Mouse (Mus musculus) embryonic fibroblast, embryonic 13.5 days (primary cell): ENCODE data around the gene Map4k5. TPM values are rescaled to one million over a fixed set of nuclear protein-coding genes. Genes with fewer than 3 reads are reported as not detected.

Source experiments
- H3K27ac ChIP-seq: 2 replicates; pipeline ENCODE4 v1.5.1; 2012; ENCODE audit warnings: low read length, control low read depth, inconsistent platforms; ENCODE audit not compliant: insufficient read depth
- H3K4me1 ChIP-seq: 2 replicates; pipeline ENCODE4 v1.6.1; 2011; ENCODE audit warnings: low read length; ENCODE audit not compliant: control insufficient read depth, insufficient read depth
- H3K4me3 ChIP-seq: 2 replicates; pipeline ENCODE4 v1.5.1; 2011; ENCODE audit warnings: mild to moderate bottlenecking, control low read depth, low read length; ENCODE audit not compliant: insufficient read depth
- CTCF ChIP-seq: IDR thresholded peaks from 2 replicates; pipeline ENCODE4 v1.5.1; 2011; ENCODE audit warnings: mild to moderate bottlenecking, control low read depth, low read length, moderate library complexity, borderline replicate concordance; ENCODE audit not compliant: insufficient read depth
- POLR2A ChIP-seq: IDR thresholded peaks from 2 replicates; pipeline ENCODE4 v1.6.1; 2011; ENCODE audit warnings: low read depth, mild to moderate bottlenecking, control low read depth, low read length, moderate library complexity
- polyA plus RNA-seq: library from polyadenylated mRNA; stranded (reverse); fragments of >200 nt; gene quantifications from 2 replicates; pipeline ENCODE4 v1.2.4, GENCODE M21; 2011; ENCODE audit warnings: low read depth; ENCODE audit not compliant: missing spikeins, insufficient read length

Gene Map4k5
- polyA plus RNA-seq, 1 experiment = 74.9 TPM

GRCm38 (mm10) chr12:69867338-69867737, 25.7 kb downstream of the Map4k5 start:
- Histone ChIP-seq H3K4me3 (no peak overlapping the region), H3K4me1 (peaks cover 10% of the 10 kb centered on the region), H3K27ac (no peak overlapping the region)
- no peak for TF ChIP-seq CTCF

GRCm38 (mm10) chr12:69864164-69864692, 28.8 kb downstream of the Map4k5 start:
- no peak overlapping the region for H3K27ac ChIP-seq
- no peak overlapping the region for H3K4me3 ChIP-seq
- TF ChIP-seq CTCF (no peak), POLR2A (no peak)
- H3K4me1 ChIP-seq = peaks cover 3% of the 10 kb centered on the region; the same call in 1 of the 2 replicates

DNA sequence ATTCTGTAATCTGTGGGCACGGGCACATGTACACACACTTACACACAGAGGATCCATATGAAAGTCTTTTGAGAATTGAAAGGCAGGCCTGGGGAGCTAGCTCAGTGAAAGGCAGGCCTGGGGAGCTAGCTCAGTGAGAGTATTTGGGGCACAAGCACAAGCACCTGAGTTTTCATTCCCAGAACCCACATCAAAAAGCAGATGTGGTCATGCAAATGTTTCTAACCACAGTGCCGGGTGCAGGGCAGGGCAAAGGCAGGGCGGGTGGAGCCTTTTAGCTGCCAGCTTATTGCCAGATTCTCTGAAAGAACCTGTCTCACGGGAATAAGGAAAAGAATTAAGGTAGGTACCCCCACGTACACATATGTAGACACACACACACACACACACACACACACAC, 29.5 kb downstream of the Map4k5 start:
- peaks cover 3% of the 10 kb centered on the region; the same call in 1 of the 2 replicates for H3K4me1 ChIP-seq
- H3K27ac ChIP-seq = no peak overlapping the region
- TF ChIP-seq CTCF (no peak), POLR2A (no peak)
- H3K4me3 ChIP-seq = no peak overlapping the region

GRCm38 (mm10) chr12:69858847-69859246, 34.2 kb downstream of the Map4k5 start:
- TF ChIP-seq POLR2A (no peak), CTCF (no peak)
- Histone ChIP-seq H3K27ac (no peak overlapping the region), H3K4me3 (no peak overlapping the region), H3K4me1 (no peaks in the 10 kb centered on the region; the same call in 1 of the 2 replicates)

DNA sequence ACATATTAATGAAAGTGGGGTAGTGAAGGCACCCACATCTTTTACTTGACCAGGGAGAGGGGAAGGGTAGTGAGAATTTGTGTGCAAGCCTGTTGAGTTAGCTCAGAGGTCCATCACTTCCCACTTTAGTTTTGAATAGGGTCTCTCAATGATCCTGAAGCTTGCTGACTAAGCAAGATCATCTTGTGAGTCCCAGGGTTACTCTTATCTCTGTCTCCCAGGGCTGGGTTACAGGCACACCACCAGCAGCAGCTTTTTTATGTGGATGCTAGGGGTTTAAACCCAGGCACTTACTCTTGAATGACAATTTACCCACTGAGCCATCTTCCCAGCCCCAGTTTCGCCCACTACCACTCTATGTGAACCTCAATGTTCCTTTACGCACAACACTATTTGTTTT, 35.4 kb downstream of the Map4k5 start:
- no peak overlapping the region for H3K4me3 ChIP-seq
- TF ChIP-seq CTCF (no peak), POLR2A (no peak)
- no peak overlapping the region for H3K27ac ChIP-seq
- no peaks in the 10 kb centered on the region for H3K4me1 ChIP-seq

- TF ChIP-seq POLR2A (no peak), CTCF (no peak)
- no peak overlapping the region for H3K4me3 ChIP-seq
- H3K4me1 ChIP-seq = no peaks in the 10 kb centered on the region
- no peak overlapping the region for H3K27ac ChIP-seq
These were observed 36.6 kb downstream of the Map4k5 start for GRCm38 (mm10) chr12:69856398-69856797.

DNA sequence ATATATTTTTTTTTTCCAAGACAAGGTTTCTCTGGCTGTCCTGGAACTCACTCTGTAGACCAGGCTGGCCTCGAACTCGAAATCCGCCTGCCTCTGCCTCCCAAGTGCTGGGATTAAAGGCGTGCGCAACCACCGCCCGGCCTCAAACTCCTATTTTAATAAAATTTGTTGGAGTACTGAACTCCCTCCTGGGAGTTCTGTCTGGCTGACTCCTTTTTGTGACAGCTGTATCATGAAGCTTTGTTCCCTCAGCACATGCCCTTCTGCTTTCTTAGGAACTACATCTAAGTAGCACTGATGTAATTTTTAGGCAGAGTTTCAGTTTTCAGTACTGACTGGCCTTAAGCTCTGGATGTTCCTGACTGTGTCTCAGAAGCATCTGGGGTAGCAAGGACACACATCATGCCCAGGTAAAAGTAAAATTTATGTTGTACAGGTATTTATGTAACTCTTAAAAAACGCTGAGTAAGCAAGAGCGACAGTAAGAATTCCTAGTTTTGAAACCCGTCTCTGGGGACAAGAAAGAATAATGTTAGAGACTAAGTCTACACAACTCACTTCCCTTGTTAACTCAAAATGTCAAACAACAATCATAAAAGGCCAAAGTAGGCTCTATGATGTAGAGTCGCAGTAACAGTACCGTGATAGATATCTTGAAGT, 37.2 kb downstream of the Map4k5 start:
- Histone ChIP-seq H3K4me3 (no peak overlapping the region), H3K27ac (no peak overlapping the region), H3K4me1 (no peaks in the 10 kb centered on the region)
- TF ChIP-seq CTCF (no peak), POLR2A (no peak)

DNA sequence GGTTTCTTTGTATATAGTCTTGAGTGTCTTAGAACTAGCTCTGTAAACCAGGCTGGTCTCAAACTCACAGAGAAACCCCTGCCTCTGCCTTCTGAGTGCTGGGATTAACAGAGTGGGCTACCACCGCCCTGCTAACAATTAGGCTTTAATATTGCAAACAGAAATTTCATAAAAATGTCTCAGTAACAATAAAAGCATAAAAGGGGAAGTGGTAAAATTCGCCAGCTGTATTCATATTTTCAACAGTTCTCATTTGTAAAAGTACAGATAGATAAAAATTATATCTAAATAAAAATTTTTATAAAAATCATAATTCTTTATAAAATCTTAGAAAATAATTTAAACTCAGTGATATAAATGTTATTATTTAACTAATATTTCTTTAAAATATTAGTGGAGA, 39.1 kb downstream of the Map4k5 start:
- Histone ChIP-seq H3K27ac (no peak overlapping the region), H3K4me1 (no peaks in the 10 kb centered on the region), H3K4me3 (no peak overlapping the region)
- no peak for TF ChIP-seq POLR2A

DNA sequence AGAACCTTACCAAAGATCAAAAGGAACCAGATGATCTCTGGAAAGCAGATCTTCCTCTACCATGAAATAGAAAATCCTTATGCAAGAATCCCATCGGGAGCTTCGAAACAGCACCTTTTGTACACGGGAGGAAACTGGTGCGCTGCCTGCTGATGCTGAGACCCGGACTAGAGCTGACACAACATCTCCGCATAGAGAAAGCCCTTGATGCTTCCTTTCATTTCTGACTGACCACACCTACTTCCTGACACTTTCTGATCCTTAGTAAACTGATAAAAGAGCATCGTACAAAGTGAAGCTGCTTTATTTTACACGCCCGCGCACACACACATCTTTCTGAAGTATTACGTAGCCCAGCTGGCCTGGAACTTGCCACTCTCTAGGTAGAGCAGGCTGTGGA, 39.6 kb downstream of the Map4k5 start:
- Histone ChIP-seq H3K27ac (no peak overlapping the region), H3K4me1 (no peaks in the 10 kb centered on the region)
- TF ChIP-seq POLR2A (no peak), CTCF (no peak)

GRCm38 (mm10) chr12:69852288-69852687, 40.7 kb downstream of the Map4k5 start:
- Histone ChIP-seq H3K27ac (no peak overlapping the region), H3K4me1 (no peaks in the 10 kb centered on the region), H3K4me3 (no peak overlapping the region)
- TF ChIP-seq POLR2A (no peak), CTCF (no peak)

More for the DNA sequence above, 39.6 kb downstream of the Map4k5 start:
- no peak overlapping the region for H3K4me3 ChIP-seq
